Mouse (Mus musculus) forebrain, embryonic 10.5 days (tissue): ENCODE measurements around the gene Mroh8. TPM values are rescaled to one million over a fixed set of nuclear protein-coding genes. Genes with fewer than 3 reads are reported as not detected.

Experiments
- DNase-seq: peaks from one replicate; pipeline ENCODE4 v3.0.0-alpha.2; 2017; ENCODE audit warnings: low spot score; ENCODE audit errors: extremely low spot score
- H3K27ac ChIP-seq: fragments of 300-500 bp; sonication (generic); 2 replicates; pipeline ENCODE4 v1.5.1; 2016; ENCODE audit warnings: mild to moderate bottlenecking
- H3K27me3 ChIP-seq: fragments of 300-500 bp; sonication (generic); 2 replicates; pipeline ENCODE4 v1.6.1; 2016; ENCODE audit warnings: mild to moderate bottlenecking; ENCODE audit not compliant: poor library complexity, severe bottlenecking
- H3K36me3 ChIP-seq: fragments of 300-500 bp; sonication (generic); replicated peaks from 2 replicates; pipeline ENCODE4 v1.6.1; 2016; ENCODE audit warnings: mild to moderate bottlenecking, moderate library complexity
- H3K4me1 ChIP-seq: fragments of 300-500 bp; sonication (generic); 2 replicates; pipeline ENCODE4 v1.6.1; 2016
- H3K4me3 ChIP-seq: fragments of 300-500 bp; sonication (generic); 2 replicates; pipeline ENCODE4 v1.5.1; 2016; ENCODE audit warnings: mild to moderate bottlenecking, moderate library complexity
- H3K9me3 ChIP-seq: fragments of 300-500 bp; sonication (generic); 2 replicates; pipeline ENCODE4 v1.6.1; 2016; ENCODE audit warnings: mild to moderate bottlenecking, moderate library complexity
- WGBS: fragments of 180-500 bp; shearing (Covaris S2); methylation state at CpG from one replicate; pipeline ENCODE4 v1.1.7; 2016; 5-methylcytosine and 5-hydroxymethylcytosine counted together
- polyA plus RNA-seq: library from polyadenylated mRNA; unstranded; fragments of >200 nt; fragmentation: Nextera tagmentation; extraction: Ambion mirVana; gene quantifications from 2 replicates; pipeline ENCODE4 v1.2.1, GENCODE M21; 2016

The Mroh8 gene
- polyA plus RNA-seq, 1 experiment from 2014 or later, result 0.81 TPM

GRCm38 (mm10) chr2:157310963-157311637 is 31.8 kb upstream of the Mroh8 start:
- 95% methylated on average over 6 of the region's 6 CpGs for whole genome bisulfite sequencing
- Histone ChIP-seq H3K4me1 (peaks cover 20% of the 10 kb centered on the region), H3K4me3 (no peak overlapping the region), H3K27ac (no peak overlapping the region), H3K27me3 (no peaks in the 10 kb centered on the region), H3K36me3 (peaks cover 100% of the 10 kb centered on the region), H3K9me3 (no peaks in the 10 kb centered on the region)
- no peak for DNase-seq

GRCm38 (mm10) chr2:157309611-157310010 is 30.3 kb upstream of the Mroh8 start:
- WGBS, result 97% methylated on average over 8 of the region's 8 CpGs
- Histone ChIP-seq H3K36me3 (peaks cover 100% of the 10 kb centered on the region), H3K4me1 (peaks cover 18% of the 10 kb centered on the region), H3K27ac (no peak overlapping the region), H3K4me3 (no peak overlapping the region), H3K27me3 (no peaks in the 10 kb centered on the region), H3K9me3 (no peaks in the 10 kb centered on the region)
- no peak for DNase-seq

- Histone ChIP-seq H3K4me3 (no peak overlapping the region), H3K27me3 (no peaks in the 10 kb centered on the region), H3K9me3 (no peaks in the 10 kb centered on the region), H3K27ac (no peak overlapping the region), H3K36me3 (peaks cover 100% of the 10 kb centered on the region), H3K4me1 (peaks cover 5% of the 10 kb centered on the region)
- DNase-seq, result no peak
- WGBS, result 95% methylated on average over 2 of the region's 2 CpGs
Observed at GRCm38 (mm10) chr2:157308273-157308917, 29.0 kb upstream of the Mroh8 start.

- H3K9me3 ChIP-seq, result no peaks in the 10 kb centered on the region
- H3K4me3 ChIP-seq, result no peak overlapping the region
- DNase-seq, result no peak
- peaks cover 6% of the 10 kb centered on the region for H3K4me1 ChIP-seq
- no peak overlapping the region for H3K27ac ChIP-seq
- peaks cover 100% of the 10 kb centered on the region for H3K36me3 ChIP-seq
- 92% methylated on average over 4 of the region's 4 CpGs for WGBS
- no peaks in the 10 kb centered on the region for H3K27me3 ChIP-seq
Observed at GRCm38 (mm10) chr2:157307715-157308265, 28.4 kb upstream of the Mroh8 start.

GRCm38 (mm10) chr2:157306091-157307032 is 27.0 kb upstream of the Mroh8 start:
- H3K4me1 ChIP-seq, result peaks cover 16% of the 10 kb centered on the region
- no peak for DNase-seq
- H3K9me3 ChIP-seq, result no peaks in the 10 kb centered on the region
- no peaks in the 10 kb centered on the region for H3K27me3 ChIP-seq
- no peak overlapping the region for H3K4me3 ChIP-seq
- H3K36me3 ChIP-seq, result peaks cover 100% of the 10 kb centered on the region
- H3K27ac ChIP-seq, result no peak overlapping the region
- WGBS, result 91% methylated on average over 7 of the region's 7 CpGs

GRCm38 (mm10) chr2:157303096-157303495 is 23.7 kb upstream of the Mroh8 start:
- peak overlapping the region; percentile 48; the same call in 1 of the 2 replicates for H3K27ac ChIP-seq
- H3K4me1 ChIP-seq, result peaks cover 16% of the 10 kb centered on the region
- DNase-seq, result no peak
- WGBS, result 70% methylated on average over 9 of the region's 9 CpGs
- no peaks in the 10 kb centered on the region for H3K9me3 ChIP-seq
- H3K4me3 ChIP-seq, result no peak overlapping the region
- H3K36me3 ChIP-seq, result peaks cover 99% of the 10 kb centered on the region
- H3K27me3 ChIP-seq, result no peaks in the 10 kb centered on the region

- 93% methylated on average over 6 of the region's 6 CpGs for WGBS
- no peak for DNase-seq
Observed at GRCm38 (mm10) chr2:157300051-157300450, 20.7 kb upstream of the Mroh8 start.

GRCm38 (mm10) chr2:157296105-157296689 is 16.8 kb upstream of the Mroh8 start:
- Histone ChIP-seq H3K36me3 (peaks cover 99% of the 10 kb centered on the region), H3K27me3 (no peaks in the 10 kb centered on the region), H3K27ac (no peak overlapping the region), H3K9me3 (no peaks in the 10 kb centered on the region), H3K4me1 (no peaks in the 10 kb centered on the region), H3K4me3 (no peak overlapping the region)
- 86% methylated on average over 7 of the region's 7 CpGs for WGBS
- no peak for DNase-seq

More at GRCm38 (mm10) chr2:157300051-157300450, 20.7 kb upstream of the Mroh8 start:
- Histone ChIP-seq H3K27ac (no peak overlapping the region), H3K9me3 (no peaks in the 10 kb centered on the region), H3K36me3 (peaks cover 99% of the 10 kb centered on the region), H3K4me1 (peaks cover 16% of the 10 kb centered on the region), H3K4me3 (no peak overlapping the region), H3K27me3 (no peaks in the 10 kb centered on the region)

GRCm38 (mm10) chr2:157292093-157292492 is 12.7 kb upstream of the Mroh8 start:
- peak; percentile 70 for DNase-seq
- Histone ChIP-seq H3K27me3 (no peaks in the 10 kb centered on the region), H3K4me3 (no peak overlapping the region), H3K9me3 (no peaks in the 10 kb centered on the region), H3K36me3 (peaks cover 100% of the 10 kb centered on the region), H3K27ac (no peak overlapping the region), H3K4me1 (peaks cover 3% of the 10 kb centered on the region; the same call in 1 of the 2 replicates)
- 40% methylated on average over 2 of the region's 2 CpGs for WGBS

- Histone ChIP-seq H3K36me3 (peaks cover 100% of the 10 kb centered on the region), H3K27ac (no peak overlapping the region), H3K9me3 (no peaks in the 10 kb centered on the region), H3K4me1 (peaks cover 3% of the 10 kb centered on the region; the same call in 1 of the 2 replicates), H3K27me3 (no peaks in the 10 kb centered on the region), H3K4me3 (no peak overlapping the region)
- 91% methylated on average over 5 of the region's 5 CpGs for WGBS
- DNase-seq, result no peak
Observed at GRCm38 (mm10) chr2:157288996-157289395, 9.6 kb upstream of the Mroh8 start.

- peaks cover 100% of the 10 kb centered on the region for H3K36me3 ChIP-seq
- WGBS, result 43% methylated on average over 3 of the region's 3 CpGs
- no peak overlapping the region for H3K4me3 ChIP-seq
- H3K27me3 ChIP-seq, result no peaks in the 10 kb centered on the region
- no peak for DNase-seq
- no peaks in the 10 kb centered on the region for H3K9me3 ChIP-seq
- H3K4me1 ChIP-seq, result peaks cover 3% of the 10 kb centered on the region; the same call in 1 of the 2 replicates
- H3K27ac ChIP-seq, result no peak overlapping the region
Observed at GRCm38 (mm10) chr2:157287542-157287941, 8.2 kb upstream of the Mroh8 start.

GRCm38 (mm10) chr2:157283321-157283720 is 4.0 kb upstream of the Mroh8 start:
- H3K4me3 ChIP-seq, result no peak overlapping the region
- no peak for DNase-seq
- WGBS, result 94% methylated on average over 6 of the region's 6 CpGs
- no peaks in the 10 kb centered on the region for H3K9me3 ChIP-seq
- no peaks in the 10 kb centered on the region for H3K27me3 ChIP-seq
- no peak overlapping the region for H3K27ac ChIP-seq
- peaks cover 76% of the 10 kb centered on the region for H3K36me3 ChIP-seq
- H3K4me1 ChIP-seq, result peaks cover 22% of the 10 kb centered on the region
